ENCODE assay signal across 8 mouse cellular contexts in genomic region chr1:181852466-181852865, GRCm38 (mm10). TPM values are rescaled to one million over a fixed set of nuclear protein-coding genes. Genes with fewer than 3 reads are reported as not detected.
DNase-seq lines count a peak whose midpoint lies in the region; ATAC-seq and TF ChIP-seq lines count a peak whose summit lies in the region.

No protein-coding gene starts in this region.

- no peaks in the 10 kb centered on the region for H3K36me3 ChIP-seq in forebrain, postnatal 0 days (ENCODE audit: insufficient read depth)
- no peaks in the 10 kb centered on the region for H3K36me3 ChIP-seq in forebrain, embryonic 11.5 days (ENCODE audit: control insufficient read depth, insufficient read depth, low read length)

- 0 out of 2 replicates have a peak overlapping the region, but pooled peaks have one; percentile 26 for H3K4me2 ChIP-seq in forebrain, postnatal 0 days (ENCODE audit: low read depth)
- no peak overlapping the region for H3K4me2 ChIP-seq in forebrain, embryonic 11.5 days (ENCODE audit: low read depth, low read length, severe bottlenecking)

- H3K9me3 ChIP-seq in forebrain, postnatal 0 days (ENCODE audit: low read length): no peaks in the 10 kb centered on the region
- no peaks in the 10 kb centered on the region for H3K9me3 ChIP-seq in forebrain, embryonic 11.5 days (ENCODE audit: control insufficient read depth, low read length)

- no peak for TF ChIP-seq CTCF in forebrain, postnatal 0 days (IDR thresholded peaks at IDR 0.05; ENCODE audit: low read depth)

- H3K27me3 ChIP-seq in forebrain, postnatal 0 days (ENCODE audit: insufficient read depth, low read length): no peaks in the 10 kb centered on the region
- no peaks in the 10 kb centered on the region for H3K27me3 ChIP-seq in forebrain, embryonic 11.5 days (ENCODE audit: control insufficient read depth, insufficient read depth, low read length)

- no peak overlapping the region for H3K27ac ChIP-seq in forebrain, postnatal 0 days (ENCODE audit: low read depth, low read length)
- no peak overlapping the region for H3K27ac ChIP-seq in forebrain, embryonic 11.5 days (ENCODE audit: low read depth, low read length)

- intact Hi-C loops in left cerebral cortex, postnatal 4 days (cut with DNase I): no loop called here

- H3K4me1 ChIP-seq in forebrain, postnatal 0 days (ENCODE audit: insufficient read depth): no peaks in the 10 kb centered on the region
- no peaks in the 10 kb centered on the region for H3K4me1 ChIP-seq in forebrain, embryonic 11.5 days (replicated peaks; ENCODE audit: control insufficient read depth, insufficient read depth, low read length)

- no peak overlapping the region for H3K9ac ChIP-seq in forebrain, postnatal 0 days
- no peak overlapping the region for H3K9ac ChIP-seq in forebrain, embryonic 11.5 days (ENCODE audit: low read length)

- H3K4me3 ChIP-seq in forebrain, postnatal 0 days (ENCODE audit: low read depth, low read length): no peak overlapping the region
- H3K4me3 ChIP-seq in forebrain, embryonic 11.5 days (ENCODE audit: low read depth, low read length): no peak overlapping the region

- ATAC-seq in forebrain, postnatal 0 days: no peak
- no peak for ATAC-seq in forebrain, embryonic 11.5 days (replicated peaks; ENCODE audit: low FRiP score)
- ATAC-seq in megakaryocyte-erythroid progenitor cell, adult 5-6 weeks (replicated peaks; ENCODE audit: low FRiP score, low TSS enrichment, poor library complexity, severe bottlenecking): peak; percentile 31; the same call in 1 of the 2 replicates

- DNase-seq in forebrain, postnatal 0 days: no peak
- no peak for DNase-seq in forebrain, embryonic 11.5 days (ENCODE audit: low spot score)
- peak; percentile 49 to 70 for DNase-seq in heart, adult 9 months (ENCODE audit: low spot score in 2 of 2)
- DNase-seq in kidney, postnatal 25 days: peak; percentile 27 to 62
- DNase-seq in frontal cortex, postnatal 25 days (ENCODE audit: low spot score in 2 of 2): no peak
- no peak for DNase-seq in left cerebral cortex, postnatal 4 days
- DNase-seq in layer of hippocampus, adult 9-11 months: no peak

- 59% methylated on average over 13 of the region's 13 CpGs for WGBS in forebrain, postnatal 0 days
- WGBS in forebrain, embryonic 11.5 days: 56% methylated on average over 13 of the region's 13 CpGs

RNA-seq across cellular contexts. Expression of gene Lbr, which starts 9.6 kb away (rescaled TPM):
- 21.9 and 23.7 TPM in 2 replicates for total RNA-seq in forebrain, postnatal 0 days (2014; rRNA removed)
- 17.7 and 19.8 TPM in 2 replicates for polyA plus RNA-seq in forebrain, postnatal 0 days (2015; fragmentation: Nextera tagmentation; extraction: Ambion mirVana)
- polyA plus RNA-seq in forebrain, embryonic 11.5 days (2014; fragmentation: Nextera tagmentation; extraction: Ambion mirVana): 199 and 211 TPM in 2 replicates
- 130 and 132 TPM in 2 replicates for total RNA-seq in megakaryocyte-erythroid progenitor cell, adult 5-6 weeks (2014; fragmentation: Nextera tagmentation)
- 140 and 171 TPM in 2 replicates for total RNA-seq in megakaryocyte-erythroid progenitor cell, adult 5-6 weeks (2017)
- total RNA-seq in left cerebral cortex, postnatal 4 days (2021): 10 to 100 TPM; 21.7 to 24.1 TPM

Comparison
In these comparisons a context has a peak if more than half of its experiments do, and no peak if none do; other contexts are left out.
1. DNase-seq: peak in heart, adult 9 months (2 of 2) and kidney, postnatal 25 days (2 of 2); none in forebrain, postnatal 0 days (single experiment), forebrain, embryonic 11.5 days (single experiment), frontal cortex, postnatal 25 days (0 of 2), left cerebral cortex, postnatal 4 days (single experiment) and layer of hippocampus, adult 9-11 months (single experiment).